Mouse (Mus musculus) intestine, postnatal 0 days (tissue): ENCODE results near the gene Cry1. TPM values are rescaled to one million over a fixed set of nuclear protein-coding genes. Genes with fewer than 3 reads are reported as not detected.

ENCODE experiments used
- ATAC-seq: fragments of 200-750 bp; cut with Nextera tagmentation; 2 replicates; pipeline ENCODE4 v1.8.0; 2017; ENCODE audit warnings: mild to moderate bottlenecking, moderate TSS enrichment, moderate library complexity
- H3K27ac ChIP-seq: fragments of 300-500 bp; sonication (generic); 2 replicates; pipeline ENCODE4 v1.5.1; 2014; ENCODE audit warnings: mild to moderate bottlenecking, low read depth, low read length, moderate library complexity
- H3K27me3 ChIP-seq: fragments of 300-500 bp; sonication (generic); replicated peaks from 2 replicates; pipeline ENCODE4 v1.6.1; 2014; ENCODE audit warnings: low read length, mixed read lengths; ENCODE audit not compliant: control insufficient read depth, insufficient read depth
- H3K36me3 ChIP-seq: fragments of 300-500 bp; sonication (generic); 2 replicates; pipeline ENCODE4 v1.6.1; 2014; ENCODE audit warnings: mild to moderate bottlenecking, moderate library complexity; ENCODE audit not compliant: control insufficient read depth, insufficient read depth
- H3K4me1 ChIP-seq: fragments of 300-500 bp; sonication (generic); replicated peaks from 2 replicates; pipeline ENCODE4 v1.6.1; 2014; ENCODE audit warnings: antibody characterized with exemption, low read length, mixed read lengths; ENCODE audit not compliant: control insufficient read depth, insufficient read depth
- H3K4me2 ChIP-seq: fragments of 300-500 bp; sonication (generic); replicated peaks from 2 replicates; pipeline ENCODE4 v1.6.1; 2014; ENCODE audit warnings: low read depth, mild to moderate bottlenecking, moderate library complexity
- H3K4me3 ChIP-seq: fragments of 300-500 bp; sonication (generic); 2 replicates; pipeline ENCODE4 v1.5.1; 2014; ENCODE audit warnings: low read depth, low read length
- H3K9ac ChIP-seq: fragments of 300-500 bp; sonication (generic); 2 replicates; pipeline ENCODE4 v1.6.1; 2014; ENCODE audit warnings: mild to moderate bottlenecking, low read depth, low read length
- H3K9me3 ChIP-seq: fragments of 300-500 bp; sonication (generic); 2 replicates; pipeline ENCODE4 v1.6.1; 2016; ENCODE audit warnings: mixed run types; ENCODE audit not compliant: control insufficient read depth
- CTCF ChIP-seq: sonication (generic); IDR thresholded peaks from 2 replicates; pipeline ENCODE4 v1.5.1; 2016; ENCODE audit warnings: low read depth, mild to moderate bottlenecking, control low read depth, antibody characterized with exemption, moderate library complexity
- WGBS: fragments of 180-500 bp; shearing (Covaris S2); extraction: QIAGEN DNeasy Blood & Tissue Kit; methylation state at CpG from one replicate; pipeline ENCODE4 v1.1.7; 2014; 5-methylcytosine and 5-hydroxymethylcytosine counted together
- polyA plus RNA-seq: library from polyadenylated mRNA; unstranded; fragments of >200 nt; fragmentation: Nextera tagmentation; extraction: Ambion mirVana; gene quantifications from 2 replicates; pipeline ENCODE4 v1.2.1, GENCODE M21; 2015

The Cry1 gene
- polyA plus RNA-seq, 1 experiment from 2014 or later = 18.6 TPM

DNA sequence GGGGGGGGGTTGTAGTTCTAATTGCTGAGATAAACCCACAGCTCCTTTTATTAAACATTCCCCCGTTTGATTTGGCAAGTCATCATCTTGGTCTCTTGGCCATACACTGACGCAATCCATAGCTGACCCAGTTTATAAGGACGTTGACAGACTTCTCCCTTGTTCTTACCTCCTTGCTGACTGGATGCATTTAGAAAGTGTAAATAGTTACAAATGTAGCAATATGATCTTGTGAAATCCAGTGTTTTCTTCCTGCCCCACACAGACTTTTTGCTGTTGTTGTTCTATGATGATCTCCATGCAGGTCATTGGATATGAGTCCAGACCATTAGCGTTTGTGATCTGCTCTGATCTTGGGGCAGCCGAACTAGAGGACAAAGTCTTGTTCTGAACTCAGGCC lies 5.1 kb upstream of the Cry1 start:
- no peak for ATAC-seq
- no peaks in the 10 kb centered on the region for H3K27me3 ChIP-seq
- H3K4me3 ChIP-seq = no peak overlapping the region
- no peak for TF ChIP-seq CTCF
- whole genome bisulfite sequencing = 70% methylated on average over 5 of the region's 5 CpGs
- H3K4me1 ChIP-seq = no peaks in the 10 kb centered on the region
- H3K9ac ChIP-seq = no peak overlapping the region
- H3K9me3 ChIP-seq = no peaks in the 10 kb centered on the region
- H3K4me2 ChIP-seq = no peak overlapping the region
- H3K36me3 ChIP-seq = no peaks in the 10 kb centered on the region
- no peak overlapping the region for H3K27ac ChIP-seq

DNA sequence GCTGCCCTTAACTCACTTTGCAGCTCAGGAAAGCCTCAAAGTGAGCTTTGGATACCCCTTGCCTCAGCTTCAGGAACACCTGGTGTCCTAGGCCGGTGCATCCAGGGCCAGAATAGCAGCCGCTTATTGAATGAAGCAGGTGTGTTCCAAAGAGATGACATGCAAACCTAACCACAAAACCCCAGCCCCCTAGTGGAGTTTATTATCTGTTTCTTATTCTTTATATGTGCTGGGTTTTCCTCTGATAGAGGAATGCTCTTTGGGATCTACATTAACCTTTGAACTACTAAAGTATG lies 1.6 kb upstream of the Cry1 start:
- Histone ChIP-seq H3K4me3 (no peak overlapping the region), H3K4me2 (no peak overlapping the region), H3K27ac (no peak overlapping the region), H3K27me3 (no peaks in the 10 kb centered on the region), H3K4me1 (no peaks in the 10 kb centered on the region), H3K36me3 (no peaks in the 10 kb centered on the region), H3K9me3 (no peaks in the 10 kb centered on the region), H3K9ac (no peak overlapping the region)
- 92% methylated on average over 2 of the region's 2 CpGs for WGBS
- no peak for ATAC-seq
- no peak for TF ChIP-seq CTCF

DNA sequence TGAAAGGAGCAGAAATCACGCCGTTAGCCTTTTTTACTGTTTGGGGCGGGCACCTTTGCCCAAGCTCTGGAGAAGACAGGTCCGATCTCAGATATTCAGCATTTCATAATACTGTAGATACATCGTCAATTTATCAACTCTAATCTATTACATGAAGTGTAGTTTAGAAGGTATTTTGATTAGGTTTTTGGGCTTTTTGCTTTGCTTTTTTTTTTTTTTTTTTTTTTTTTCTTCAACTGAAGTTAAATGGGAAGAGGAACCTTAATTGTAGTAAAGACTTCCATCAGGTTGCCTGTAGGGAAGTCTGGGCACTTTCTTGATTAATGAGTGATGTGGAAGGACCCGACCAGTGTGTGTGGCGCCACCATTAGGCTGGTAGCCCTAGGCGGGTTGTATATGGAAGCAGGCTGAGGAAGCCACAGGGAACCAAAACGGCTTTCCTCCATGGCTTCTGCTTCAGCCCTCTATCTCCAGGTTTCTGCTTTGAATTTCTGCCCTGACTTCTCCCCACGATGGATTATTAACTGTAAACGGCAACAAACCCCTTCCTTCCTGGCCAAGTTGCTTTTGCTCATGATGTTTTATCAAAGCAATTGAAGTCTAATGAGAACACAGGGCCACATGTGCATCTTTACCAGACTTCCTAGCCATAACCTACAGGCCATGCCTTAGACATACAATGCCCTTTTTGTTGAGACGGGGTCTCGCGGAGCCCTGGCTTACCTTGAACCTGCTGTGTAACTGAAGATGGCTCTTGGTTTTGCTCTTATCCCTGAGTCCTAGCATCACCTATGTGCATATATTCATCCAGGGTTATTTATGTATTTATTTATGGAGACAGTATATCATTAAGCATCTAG lies 1.0 kb upstream of the Cry1 start:
- Histone ChIP-seq H3K4me2 (peak overlapping the region; percentile 98), H3K4me3 (peak overlapping the region; percentile 92), H3K9ac (peak overlapping the region; percentile 88), H3K27ac (peak overlapping the region; percentile 85), H3K27me3 (no peaks in the 10 kb centered on the region), H3K36me3 (no peaks in the 10 kb centered on the region), H3K4me1 (no peaks in the 10 kb centered on the region), H3K9me3 (no peaks in the 10 kb centered on the region)
- TF ChIP-seq CTCF = peak; percentile 45
- WGBS = 29% methylated on average over 14 of the region's 14 CpGs
- ATAC-seq = no peak

GRCm38 (mm10) chr10:85184201-85184963 lies 482 bp downstream of the Cry1 start:
- peak overlapping the region; percentile 98 for H3K4me2 ChIP-seq
- H3K27ac ChIP-seq = peak overlapping the region; percentile 85
- H3K36me3 ChIP-seq = no peaks in the 10 kb centered on the region
- no peaks in the 10 kb centered on the region for H3K9me3 ChIP-seq
- TF ChIP-seq CTCF = 0 out of 2 replicates have a peak, but pooled peaks have one; percentile 1
- no peaks in the 10 kb centered on the region for H3K4me1 ChIP-seq
- no peaks in the 10 kb centered on the region for H3K27me3 ChIP-seq
- H3K4me3 ChIP-seq = peak overlapping the region; percentile 92
- peak overlapping the region; percentile 88 for H3K9ac ChIP-seq
- WGBS = under 1% methylated on average over 84 of the region's 95 CpGs
- peak; percentile 3 for ATAC-seq

GRCm38 (mm10) chr10:85183619-85184018 lies 1.2 kb downstream of the Cry1 start:
- ATAC-seq = peak; percentile 18
- Histone ChIP-seq H3K27ac (peak overlapping the region; percentile 46), H3K9me3 (no peaks in the 10 kb centered on the region), H3K4me1 (no peaks in the 10 kb centered on the region), H3K4me2 (peak overlapping the region; percentile 98), H3K4me3 (peak overlapping the region; percentile 92), H3K9ac (peak overlapping the region; percentile 38; the same call in 1 of the 2 replicates), H3K27me3 (no peaks in the 10 kb centered on the region), H3K36me3 (no peaks in the 10 kb centered on the region)
- TF ChIP-seq CTCF = peak; percentile 83
- under 1% methylated on average over 11 of the region's 11 CpGs for WGBS

- no peaks in the 10 kb centered on the region for H3K27me3 ChIP-seq
- peak overlapping the region; percentile 92 for H3K4me3 ChIP-seq
- H3K9me3 ChIP-seq = no peaks in the 10 kb centered on the region
- WGBS = 87% methylated on average over 10 of the region's 10 CpGs
- H3K9ac ChIP-seq = peak overlapping the region; percentile 38; the same call in 1 of the 2 replicates
- peak overlapping the region; percentile 98 for H3K4me2 ChIP-seq
- TF ChIP-seq CTCF = no peak
- no peaks in the 10 kb centered on the region for H3K36me3 ChIP-seq
- no peak overlapping the region for H3K27ac ChIP-seq
- no peaks in the 10 kb centered on the region for H3K4me1 ChIP-seq
- no peak for ATAC-seq
Observed at GRCm38 (mm10) chr10:85182766-85183165, 2.1 kb downstream of the Cry1 start.
